Mouse (Mus musculus): Measurements from ENCODE around the gene Add3.

- no peak for TF ChIP-seq CTCF (IDR thresholded peaks at IDR 0.05; ENCODE audit: low read depth, low read length)
- TF ChIP-seq POLR2A (IDR thresholded peaks at IDR 0.05; ENCODE audit: borderline replicate concordance, low read depth, low read length), result no peak
Measured at GRCm38 (mm10) chr19:53263859-53264733, 123.9 kb downstream of the Add3 start.
